Comparison of ENCODE assay signal across 7 mouse cellular contexts in genomic region chr2:114654365-114655239, GRCm38 (mm10). TPM values are rescaled to one million over a fixed set of nuclear protein-coding genes. Genes with fewer than 3 reads are reported as not detected.
A peak's percentile ranks its signal among the peaks of the same experiment; 100 is the strongest.
DNase-seq lines count a peak whose midpoint lies in the region; ATAC-seq and TF ChIP-seq lines count a peak whose summit lies in the region.

Gene Dph6 (minus strand): TSS chr2:114654964.

- peak; percentile 34; the same call in 1 of the 2 replicates for TF ChIP-seq CTCF in intestine, postnatal 0 days (IDR thresholded peaks at IDR 0.05; ENCODE audit: low read depth)
- TF ChIP-seq CTCF in small intestine, adult 2 months (IDR thresholded peaks at IDR 0.05; ENCODE audit: extremely low read depth, insufficient read length, insufficient replicate concordance, low read depth, low read length) = no peak

- intact Hi-C loops in left cerebral cortex, postnatal 4 days (cut with DNase I) = no loop called here

- H3K4me2 ChIP-seq in intestine, postnatal 0 days (replicated peaks; ENCODE audit: low read depth) = peak within 1 kb of the TSS; percentile 67
- H3K4me2 ChIP-seq in midbrain, embryonic 12.5 days (replicated peaks) = peak within 1 kb of the TSS; percentile 70

- peak; percentile 88 for DNase-seq in adrenal gland, postnatal 10 days
- DNase-seq in embryonic facial prominence, embryonic 10.5 days (ENCODE audit: low spot score) = peak; percentile 90
- DNase-seq in gonadal fat pad, adult 2 months (ENCODE audit: low read depth) = no peak
- DNase-seq in left cerebral cortex, postnatal 4 days = peak; percentile 87

- peaks cover 13% of the 10 kb centered on the region for H3K4me1 ChIP-seq in embryonic facial prominence, embryonic 10.5 days
- peaks cover 5% of the 10 kb centered on the region; the same call in 1 of the 2 replicates for H3K4me1 ChIP-seq in intestine, postnatal 0 days (replicated peaks; ENCODE audit: control insufficient read depth, insufficient read depth, low read length)
- peaks cover 7% of the 10 kb centered on the region; the same call in 1 of the 2 replicates for H3K4me1 ChIP-seq in midbrain, embryonic 12.5 days
- no peaks in the 10 kb centered on the region for H3K4me1 ChIP-seq in small intestine, adult 2 months (ENCODE audit: control insufficient read depth, insufficient read depth, insufficient read length, low read length)

- H3K36me3 ChIP-seq in embryonic facial prominence, embryonic 10.5 days (replicated peaks) = peaks cover 4% of the 10 kb centered on the region; the same call in 1 of the 2 replicates
- H3K36me3 ChIP-seq in intestine, postnatal 0 days (ENCODE audit: control insufficient read depth, insufficient read depth) = no peaks in the 10 kb centered on the region
- H3K36me3 ChIP-seq in midbrain, embryonic 12.5 days = no peaks in the 10 kb centered on the region
- no peaks in the 10 kb centered on the region for H3K36me3 ChIP-seq in small intestine, adult 2 months (ENCODE audit: control insufficient read depth, insufficient read depth, low read length)

- H3K9me3 ChIP-seq in embryonic facial prominence, embryonic 10.5 days = no peaks in the 10 kb centered on the region
- H3K9me3 ChIP-seq in intestine, postnatal 0 days (ENCODE audit: control insufficient read depth) = no peaks in the 10 kb centered on the region
- no peaks in the 10 kb centered on the region for H3K9me3 ChIP-seq in midbrain, embryonic 12.5 days

- H3K9ac ChIP-seq in intestine, postnatal 0 days (ENCODE audit: low read depth, low read length) = peak within 1 kb of the TSS; percentile 71
- peak within 1 kb of the TSS; percentile 71 for H3K9ac ChIP-seq in midbrain, embryonic 12.5 days (replicated peaks)

- peak within 1 kb of the TSS; percentile 74 for H3K4me3 ChIP-seq in embryonic facial prominence, embryonic 10.5 days
- peak within 1 kb of the TSS; percentile 71 for H3K4me3 ChIP-seq in intestine, postnatal 0 days (ENCODE audit: low read depth, low read length)
- H3K4me3 ChIP-seq in midbrain, embryonic 12.5 days = peak within 1 kb of the TSS; percentile 63
- peak within 1 kb of the TSS; percentile 90 for H3K4me3 ChIP-seq in small intestine, adult 2 months (ENCODE audit: low read depth, low read length)

- under 1% methylated on average over 45 of the region's 45 CpGs for WGBS in embryonic facial prominence, embryonic 10.5 days
- under 1% methylated on average over 45 of the region's 45 CpGs for WGBS in intestine, postnatal 0 days
- under 1% methylated on average over 45 of the region's 45 CpGs for WGBS in midbrain, embryonic 12.5 days
- WGBS in small intestine, adult 2 months = under 1% methylated on average over 45 of the region's 45 CpGs

- H3K27me3 ChIP-seq in embryonic facial prominence, embryonic 10.5 days (replicated peaks; ENCODE audit: low read depth, poor library complexity, severe bottlenecking) = no peaks in the 10 kb centered on the region
- H3K27me3 ChIP-seq in intestine, postnatal 0 days (replicated peaks; ENCODE audit: control insufficient read depth, insufficient read depth, low read length) = no peaks in the 10 kb centered on the region
- H3K27me3 ChIP-seq in midbrain, embryonic 12.5 days = no peaks in the 10 kb centered on the region
- H3K27me3 ChIP-seq in small intestine, adult 2 months (ENCODE audit: control insufficient read depth, insufficient read depth, low read length) = no peaks in the 10 kb centered on the region

- peak; percentile 47 for TF ChIP-seq POLR2A in small intestine, adult 2 months (IDR thresholded peaks at IDR 0.05; ENCODE audit: low read depth, low read length)

- H3K27ac ChIP-seq in embryonic facial prominence, embryonic 10.5 days (replicated peaks) = peak within 1 kb of the TSS; percentile 98
- peak within 1 kb of the TSS; percentile 84 for H3K27ac ChIP-seq in intestine, postnatal 0 days (ENCODE audit: low read depth, low read length)
- peak within 1 kb of the TSS; percentile 85 for H3K27ac ChIP-seq in midbrain, embryonic 12.5 days (replicated peaks)
- H3K27ac ChIP-seq in small intestine, adult 2 months (ENCODE audit: insufficient read depth, low read depth, low read length) = peak within 1 kb of the TSS; percentile 72

- ATAC-seq in intestine, postnatal 0 days = peak; percentile 100
- peak; percentile 98 for ATAC-seq in midbrain, embryonic 12.5 days (ENCODE audit: low FRiP score, low read depth)

RNA-seq across cellular contexts. Expression of gene Dph6, which starts in this region (rescaled TPM):
- 10 to 100 TPM; 14.1 to 18.1 TPM for total RNA-seq in adrenal gland, postnatal 10 days (2021)
- polyA plus RNA-seq in embryonic facial prominence, embryonic 10.5 days (2016; fragmentation: Nextera tagmentation; extraction: Ambion mirVana) = 23.0 and 24.7 TPM in 2 replicates
- 14.0 and 14.2 TPM in 2 replicates for polyA plus RNA-seq in gonadal fat pad, adult 2 months (2012; rRNA removed)
- 7.3 and 9.7 TPM in 2 replicates for polyA plus RNA-seq in intestine, postnatal 0 days (2015; fragmentation: Nextera tagmentation; extraction: Ambion mirVana)
- 10 to 100 TPM; 13.4 to 14.0 TPM for total RNA-seq in left cerebral cortex, postnatal 4 days (2021)
- polyA plus RNA-seq in midbrain, embryonic 12.5 days (2016; fragmentation: Nextera tagmentation; extraction: Ambion mirVana) = 17.3 and 18.3 TPM in 2 replicates
- polyA plus RNA-seq in small intestine, adult 2 months (2012; rRNA removed) = 1.8 and 2.7 TPM in 2 replicates
